20 mouse cellular contexts compared by ENCODE assay signal in genomic region chr12:111301322-111302017, GRCm38 (mm10). TPM values are rescaled to one million over a fixed set of nuclear protein-coding genes. Genes with fewer than 3 reads are reported as not detected.
"Had no signal": no experiment of that assay in that cellular context is flagged by ENCODE, and none has a peak within 500 bp of the region (broad histone marks: within the 10 kb centered on the region; RNA-seq: fewer than 3 reads in every experiment).

No protein-coding gene starts in this region.

- H3K27ac ChIP-seq: liver, embryonic 15.5 days; lung, embryonic 15.5 days; midbrain, embryonic 10.5 days; midbrain, embryonic 12.5 days; neural tube, embryonic 13.5 days; neural tube, embryonic 15.5 days; stomach, embryonic 15.5 days; stomach, postnatal 0 days had no signal

- H3K27me3 ChIP-seq: liver, embryonic 15.5 days; lung, embryonic 15.5 days; midbrain, embryonic 12.5 days; neural tube, embryonic 13.5 days; neural tube, embryonic 15.5 days; stomach, embryonic 15.5 days had no signal

- H3K9me3 ChIP-seq: liver, embryonic 15.5 days; lung, embryonic 15.5 days; megakaryocyte, embryonic 14.5 days; midbrain, embryonic 10.5 days; midbrain, embryonic 12.5 days; neural tube, embryonic 13.5 days; neural tube, embryonic 15.5 days; stomach, embryonic 15.5 days had no signal

- H3K4me2 ChIP-seq: liver, embryonic 15.5 days; lung, embryonic 15.5 days; midbrain, embryonic 12.5 days; neural tube, embryonic 13.5 days; neural tube, embryonic 15.5 days; stomach, embryonic 15.5 days had no signal

- H3K9ac ChIP-seq: liver, embryonic 15.5 days; liver, postnatal 0 days; lung, embryonic 15.5 days; midbrain, embryonic 12.5 days; neural tube, embryonic 13.5 days; neural tube, embryonic 15.5 days; stomach, embryonic 15.5 days had no signal

- H3K4me1 ChIP-seq: liver, embryonic 15.5 days; lung, embryonic 15.5 days; midbrain, embryonic 10.5 days; midbrain, embryonic 12.5 days; neural tube, embryonic 13.5 days; neural tube, embryonic 15.5 days; stomach, embryonic 15.5 days had no signal

- DNase-seq: liver, postnatal 0 days; lung, adult 2 months; lung, postnatal 4 days; midbrain, embryonic 14.5 days; right cerebral cortex, postnatal 14 days; thymus, adult 2 months; thymus, postnatal 25 days; thymus, postnatal 4 days had no signal

- ATAC-seq: liver, postnatal 0 days; midbrain, embryonic 16.5 days had no signal

- H3K4me3 ChIP-seq: liver, embryonic 15.5 days; lung, embryonic 15.5 days; megakaryocyte, embryonic 14.5 days; midbrain, embryonic 10.5 days; midbrain, embryonic 12.5 days; myocyte; neural tube, embryonic 13.5 days; neural tube, embryonic 15.5 days; stomach, embryonic 15.5 days had no signal

RNA-seq across cellular contexts. Expression of gene Amn, which starts 30.6 kb away (rescaled TPM):
- polyA plus RNA-seq: neural tube, embryonic 11.5 days had no signal
